Mouse (Mus musculus) hindbrain, embryonic 15.5 days (tissue): ENCODE results near the gene 1600014C23Rik. TPM values are rescaled to one million over a fixed set of nuclear protein-coding genes. Genes with fewer than 3 reads are reported as not detected.

Source experiments
- ATAC-seq: fragments of 200-750 bp; cut with Nextera tagmentation; 2 replicates; pipeline ENCODE4 v1.8.0; 2017; ENCODE audit warnings: low read depth, moderate number of reproducible peaks, moderate TSS enrichment; ENCODE audit not compliant: low FRiP score
- H3K27ac ChIP-seq: fragments of 300-500 bp; sonication (generic); replicated peaks from 2 replicates; pipeline ENCODE4 v1.5.1; 2015; ENCODE audit warnings: mild to moderate bottlenecking, inconsistent platforms
- H3K27me3 ChIP-seq: fragments of 300-500 bp; sonication (generic); 2 replicates; pipeline ENCODE4 v1.6.1; 2015; ENCODE audit warnings: control low read depth, inconsistent platforms
- H3K36me3 ChIP-seq: fragments of 300-500 bp; sonication (generic); 2 replicates; pipeline ENCODE4 v1.6.1; 2015; ENCODE audit warnings: control low read depth, inconsistent platforms
- H3K4me1 ChIP-seq: fragments of 300-500 bp; sonication (generic); replicated peaks from 2 replicates; pipeline ENCODE4 v1.6.1; 2015; ENCODE audit warnings: control low read depth, inconsistent platforms
- H3K4me2 ChIP-seq: fragments of 300-500 bp; sonication (generic); 2 replicates; pipeline ENCODE4 v1.6.1; 2015; ENCODE audit warnings: moderate library complexity, mild to moderate bottlenecking, inconsistent platforms
- H3K4me3 ChIP-seq: fragments of 300-500 bp; sonication (generic); 2 replicates; pipeline ENCODE4 v1.5.1; 2015; ENCODE audit warnings: mild to moderate bottlenecking, inconsistent platforms
- H3K9ac ChIP-seq: fragments of 300-500 bp; sonication (generic); 2 replicates; pipeline ENCODE4 v1.6.1; 2015; ENCODE audit warnings: inconsistent platforms
- H3K9me3 ChIP-seq: fragments of 300-500 bp; sonication (generic); 2 replicates; pipeline ENCODE4 v1.6.1; 2016; ENCODE audit warnings: control low read depth, inconsistent platforms
- WGBS: fragments of 180-500 bp; shearing (Covaris S2); methylation state at CpG from one replicate; pipeline ENCODE4 v1.1.7; 2015; 5-methylcytosine and 5-hydroxymethylcytosine counted together
- polyA plus RNA-seq: library from polyadenylated mRNA; unstranded; fragments of >200 nt; fragmentation: Nextera tagmentation; extraction: Ambion mirVana; gene quantifications from 2 replicates; pipeline ENCODE4 v1.2.1, GENCODE M21; 2015

The 1600014C23Rik gene
- polyA plus RNA-seq, 1 experiment from 2014 or later: 0.43 TPM

GRCm38 (mm10) chr17:45749100-45749499 is 15.5 kb upstream of the 1600014C23Rik start:
- H3K27ac ChIP-seq: no peak overlapping the region
- WGBS: 68% methylated on average over 6 of the region's 6 CpGs
- H3K27me3 ChIP-seq: no peaks in the 10 kb centered on the region
- H3K9me3 ChIP-seq: no peaks in the 10 kb centered on the region
- ATAC-seq: no peak
- no peak overlapping the region for H3K4me3 ChIP-seq
- H3K4me2 ChIP-seq: no peak overlapping the region
- H3K9ac ChIP-seq: no peak overlapping the region
- no peaks in the 10 kb centered on the region for H3K36me3 ChIP-seq
- H3K4me1 ChIP-seq: no peaks in the 10 kb centered on the region

DNA sequence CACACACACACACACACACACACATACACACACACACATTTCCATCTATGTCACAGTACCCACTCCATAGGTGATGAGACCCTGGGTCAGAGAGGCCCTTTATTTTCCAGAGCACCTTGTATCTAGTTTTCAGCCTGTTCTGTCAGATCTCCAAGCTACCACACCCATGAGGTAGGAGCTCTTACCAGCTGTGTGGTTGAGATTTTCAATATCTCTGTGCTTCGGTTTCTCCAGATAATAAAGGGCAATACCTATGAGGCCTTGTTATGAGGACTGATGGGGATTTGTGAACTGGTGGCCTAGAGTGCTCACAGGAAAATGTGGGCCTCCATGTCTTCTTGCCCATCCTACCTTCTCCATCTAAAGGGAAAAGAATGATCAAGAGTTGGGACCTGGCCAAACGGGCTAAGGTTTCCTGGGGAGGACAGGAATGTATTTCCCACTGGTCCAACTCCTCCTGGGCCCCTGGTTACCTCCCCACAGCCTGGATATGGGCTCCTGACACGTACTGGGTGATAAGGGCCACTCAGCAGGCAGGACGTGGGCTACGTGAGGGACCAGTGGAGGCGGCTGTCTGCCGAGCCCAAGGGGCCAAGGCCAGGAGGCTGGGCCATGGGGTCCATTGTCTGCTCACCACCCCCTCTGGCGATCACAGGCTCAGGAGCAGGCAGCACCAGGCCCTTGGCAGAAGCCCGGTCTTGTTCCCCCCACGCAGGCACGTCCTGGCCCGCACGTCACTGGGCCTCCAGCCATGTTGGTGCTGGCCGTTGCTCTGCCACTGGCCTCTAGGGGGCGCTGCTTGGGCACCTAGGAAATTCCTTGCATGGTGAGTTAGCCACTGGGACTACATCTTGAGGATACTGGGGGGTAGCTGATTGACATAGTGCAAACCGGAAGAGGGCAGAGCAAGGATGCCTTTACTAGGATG is 14.5 kb upstream of the 1600014C23Rik start:
- Histone ChIP-seq H3K27me3 (no peaks in the 10 kb centered on the region), H3K36me3 (no peaks in the 10 kb centered on the region), H3K9ac (no peak overlapping the region), H3K9me3 (no peaks in the 10 kb centered on the region), H3K4me2 (no peak overlapping the region), H3K4me1 (no peaks in the 10 kb centered on the region), H3K4me3 (no peak overlapping the region), H3K27ac (no peak overlapping the region)
- ATAC-seq: 0 out of 2 replicates have a peak, but pooled peaks have one; percentile 27
- WGBS: 57% methylated on average over 16 of the region's 16 CpGs

DNA sequence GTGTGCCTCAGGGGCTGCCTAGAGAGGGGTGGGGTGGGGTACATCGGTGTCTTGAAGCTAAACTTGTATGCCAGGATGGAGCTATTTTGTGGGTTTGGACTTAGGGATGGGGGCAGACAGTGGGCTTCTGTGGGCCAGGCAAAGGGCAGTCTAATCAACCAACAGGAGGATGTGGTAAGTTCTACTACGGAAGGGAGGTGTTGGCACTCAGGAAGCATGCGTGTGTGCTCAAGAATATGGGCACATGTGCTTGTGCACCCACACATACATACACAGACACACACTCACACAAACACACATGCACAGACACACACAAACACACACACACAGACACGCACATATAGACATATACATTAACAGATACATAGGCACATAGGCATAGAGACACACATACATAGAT is 13.6 kb upstream of the 1600014C23Rik start:
- no peaks in the 10 kb centered on the region for H3K9me3 ChIP-seq
- no peak overlapping the region for H3K4me3 ChIP-seq
- no peak overlapping the region for H3K27ac ChIP-seq
- no peak for ATAC-seq
- no peak overlapping the region for H3K4me2 ChIP-seq
- no peaks in the 10 kb centered on the region for H3K36me3 ChIP-seq
- 100% methylated on average over 4 of the region's 4 CpGs for WGBS
- no peaks in the 10 kb centered on the region for H3K4me1 ChIP-seq
- no peak overlapping the region for H3K9ac ChIP-seq
- H3K27me3 ChIP-seq: no peaks in the 10 kb centered on the region

- Histone ChIP-seq H3K9ac (no peak overlapping the region), H3K4me3 (no peak overlapping the region), H3K4me1 (no peaks in the 10 kb centered on the region), H3K27ac (no peak overlapping the region), H3K36me3 (no peaks in the 10 kb centered on the region), H3K4me2 (no peak overlapping the region), H3K27me3 (no peaks in the 10 kb centered on the region), H3K9me3 (no peaks in the 10 kb centered on the region)
- ATAC-seq: no peak
- WGBS: 65% methylated on average over 12 of the region's 12 CpGs
These were observed 13.1 kb upstream of the 1600014C23Rik start for GRCm38 (mm10) chr17:45746755-45747154.

GRCm38 (mm10) chr17:45745629-45746028 is 12.0 kb upstream of the 1600014C23Rik start:
- Histone ChIP-seq H3K36me3 (no peaks in the 10 kb centered on the region), H3K27me3 (no peaks in the 10 kb centered on the region)
- WGBS: 98% methylated on average over 2 of the region's 2 CpGs

DNA sequence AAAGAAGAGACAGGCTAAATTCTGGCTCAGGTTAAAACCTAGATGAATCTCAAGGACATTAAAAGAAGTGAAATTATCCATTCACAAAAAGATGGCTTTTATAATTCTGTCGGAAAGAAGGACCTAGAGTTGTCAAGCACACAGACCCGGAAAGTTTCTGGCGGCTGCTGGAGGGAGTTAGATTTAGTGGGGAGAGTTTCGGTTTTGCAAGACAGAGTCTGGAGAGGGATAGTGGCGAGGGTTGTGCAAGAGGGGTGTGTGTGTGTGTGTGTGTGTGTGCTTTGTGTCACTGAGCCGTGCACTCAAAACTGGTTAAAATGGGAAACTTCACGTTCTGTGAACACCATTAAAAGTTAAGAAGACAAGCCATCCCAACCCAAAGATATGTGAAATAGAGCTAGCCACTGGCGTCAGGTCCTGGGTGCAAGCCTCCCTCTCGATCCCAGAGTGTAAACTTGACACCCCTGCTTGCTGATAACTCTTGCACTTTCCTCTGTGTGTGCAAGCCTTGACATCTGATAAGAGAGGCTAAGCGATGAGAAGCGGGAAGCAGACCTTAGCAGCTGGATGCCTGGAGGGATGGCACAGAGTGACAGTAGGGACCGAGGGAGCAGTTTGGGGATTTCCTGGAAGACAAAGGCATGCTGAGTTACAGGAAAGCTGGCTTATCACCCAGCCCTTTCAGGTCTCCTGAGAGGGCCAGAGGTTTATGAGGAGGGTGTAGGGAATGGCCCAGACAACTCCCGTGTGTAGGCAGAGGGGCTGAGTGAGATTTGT is 8.9 kb upstream of the 1600014C23Rik start:
- 70% methylated on average over 13 of the region's 13 CpGs for WGBS
- Histone ChIP-seq H3K4me1 (no peaks in the 10 kb centered on the region), H3K9ac (no peak overlapping the region), H3K4me3 (no peak overlapping the region), H3K27ac (no peak overlapping the region), H3K36me3 (no peaks in the 10 kb centered on the region), H3K4me2 (no peak overlapping the region), H3K9me3 (no peaks in the 10 kb centered on the region), H3K27me3 (no peaks in the 10 kb centered on the region)
- no peak for ATAC-seq

More at GRCm38 (mm10) chr17:45745629-45746028, 12.0 kb upstream of the 1600014C23Rik start:
- no peak overlapping the region for H3K27ac ChIP-seq
- no peak for ATAC-seq
- no peak overlapping the region for H3K4me3 ChIP-seq
- H3K4me2 ChIP-seq: no peak overlapping the region
- H3K4me1 ChIP-seq: no peaks in the 10 kb centered on the region
- no peaks in the 10 kb centered on the region for H3K9me3 ChIP-seq
- no peak overlapping the region for H3K9ac ChIP-seq

- H3K4me2 ChIP-seq: peak overlapping the region; percentile 90
- no peaks in the 10 kb centered on the region for H3K9me3 ChIP-seq
- peak; percentile 17; the same call in 1 of the 2 replicates for ATAC-seq
- peaks cover 40% of the 10 kb centered on the region for H3K4me1 ChIP-seq
- H3K27me3 ChIP-seq: no peaks in the 10 kb centered on the region
- 13% methylated on average over 10 of the region's 10 CpGs for WGBS
- peak overlapping the region; percentile 60 for H3K9ac ChIP-seq
- H3K4me3 ChIP-seq: peak overlapping the region; percentile 49
- H3K27ac ChIP-seq: peak overlapping the region; percentile 94
- H3K36me3 ChIP-seq: no peaks in the 10 kb centered on the region
These were observed 3.5 kb upstream of the 1600014C23Rik start for GRCm38 (mm10) chr17:45737078-45737601.

DNA sequence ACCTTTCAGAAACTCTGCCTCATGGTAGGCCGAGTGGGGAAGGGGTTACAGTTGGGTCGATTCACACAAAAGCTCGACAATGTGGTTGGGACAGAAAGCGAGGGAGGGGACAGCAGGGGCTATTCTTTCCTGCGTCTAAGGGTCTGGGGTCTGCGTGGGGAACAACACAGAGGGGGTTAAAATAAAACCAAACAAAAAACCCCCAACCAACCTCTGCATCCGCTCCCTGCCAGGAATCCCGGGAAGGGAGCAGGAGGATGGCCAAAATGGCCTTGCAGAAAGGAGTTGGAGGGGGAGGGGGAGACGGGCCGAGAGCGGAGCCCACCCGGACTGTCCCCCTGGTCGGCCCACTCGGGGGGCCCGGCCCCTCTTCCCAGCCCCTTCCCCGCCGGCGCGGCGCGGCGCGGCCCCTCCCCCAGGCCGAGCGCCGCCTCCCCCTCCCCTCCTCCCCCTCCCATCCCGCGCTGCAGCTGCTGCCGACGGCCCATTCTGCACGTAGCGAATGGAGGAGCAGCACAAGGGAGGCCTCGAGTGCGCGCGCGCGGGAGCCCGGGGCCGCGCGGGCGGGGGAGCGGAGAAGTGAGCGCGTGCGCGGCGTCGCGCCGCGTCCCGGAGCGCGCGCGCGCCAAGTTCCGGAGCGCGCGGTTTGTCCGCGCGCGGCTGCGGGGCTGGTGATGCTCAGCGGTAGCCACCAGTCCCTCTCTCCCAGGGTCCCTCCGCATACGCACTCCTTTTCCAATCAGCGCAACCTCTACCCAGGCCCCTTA is 2.9 kb upstream of the 1600014C23Rik start:
- Histone ChIP-seq H3K4me1 (peaks cover 40% of the 10 kb centered on the region), H3K4me2 (peak overlapping the region; percentile 90), H3K27me3 (no peaks in the 10 kb centered on the region), H3K4me3 (peak overlapping the region; percentile 49), H3K36me3 (no peaks in the 10 kb centered on the region), H3K27ac (peak overlapping the region; percentile 94), H3K9ac (peak overlapping the region; percentile 72), H3K9me3 (no peaks in the 10 kb centered on the region)
- peak; percentile 76 for ATAC-seq
- under 1% methylated on average over 36 of the region's 72 CpGs for WGBS

GRCm38 (mm10) chr17:45735382-45736310 is 2.0 kb upstream of the 1600014C23Rik start:
- WGBS: 9% methylated on average over 10 of the region's 10 CpGs
- no peaks in the 10 kb centered on the region for H3K36me3 ChIP-seq

DNA sequence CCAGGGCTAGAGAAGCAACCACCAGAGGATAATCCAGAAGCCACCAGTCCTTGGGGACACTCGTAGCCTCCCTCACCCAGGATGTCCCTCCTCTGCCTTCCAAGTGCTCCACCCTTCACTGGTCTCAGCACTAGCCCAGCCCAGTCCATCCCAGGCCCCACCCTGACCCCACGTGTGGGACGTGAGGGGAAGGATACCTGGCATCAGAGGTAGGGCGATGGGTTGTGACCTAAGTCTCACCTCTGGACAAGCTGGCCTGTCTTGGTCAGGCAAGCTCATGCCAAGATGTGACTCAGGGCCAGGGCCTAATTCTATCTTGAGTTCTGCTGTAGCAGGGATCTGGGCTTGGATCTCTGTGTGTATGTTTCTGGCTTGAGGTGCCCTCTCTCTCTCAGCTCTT is 1.2 kb upstream of the 1600014C23Rik start:
- H3K27ac ChIP-seq: peak overlapping the region; percentile 61; the same call in 1 of the 2 replicates
- WGBS: 72% methylated on average over 4 of the region's 4 CpGs
- H3K36me3 ChIP-seq: no peaks in the 10 kb centered on the region
- no peak overlapping the region for H3K4me3 ChIP-seq
- no peak for ATAC-seq
- H3K27me3 ChIP-seq: no peaks in the 10 kb centered on the region
- H3K9me3 ChIP-seq: no peaks in the 10 kb centered on the region
- no peak overlapping the region for H3K4me2 ChIP-seq
- H3K9ac ChIP-seq: no peak overlapping the region
- H3K4me1 ChIP-seq: peaks cover 43% of the 10 kb centered on the region

More at GRCm38 (mm10) chr17:45735382-45736310, 2.0 kb upstream of the 1600014C23Rik start:
- H3K4me2 ChIP-seq: peak overlapping the region; percentile 90
- no peaks in the 10 kb centered on the region for H3K27me3 ChIP-seq
- peak overlapping the region; percentile 94 for H3K27ac ChIP-seq
- H3K9me3 ChIP-seq: no peaks in the 10 kb centered on the region
- H3K4me1 ChIP-seq: peaks cover 43% of the 10 kb centered on the region
- H3K4me3 ChIP-seq: peak overlapping the region; percentile 49
- peak overlapping the region; percentile 72 for H3K9ac ChIP-seq
- peak; percentile 15; the same call in 1 of the 2 replicates for ATAC-seq
